Mouse (Mus musculus) neural tube, embryonic 12.5 days (tissue): ENCODE results near the gene Pitpnm2. TPM values are rescaled to one million over a fixed set of nuclear protein-coding genes. Genes with fewer than 3 reads are reported as not detected.

ENCODE experiments used
- ATAC-seq: fragments of 200-750 bp; cut with Nextera tagmentation; 2 replicates; pipeline ENCODE4 v1.8.0; 2017; ENCODE audit warnings: low read depth, mild to moderate bottlenecking, moderate TSS enrichment, moderate library complexity; ENCODE audit not compliant: low FRiP score
- H3K27ac ChIP-seq: fragments of 300-500 bp; sonication (generic); 2 replicates; pipeline ENCODE4 v1.5.1; 2016
- H3K27me3 ChIP-seq: fragments of 300-500 bp; sonication (generic); replicated peaks from 2 replicates; pipeline ENCODE4 v1.6.1; 2016; ENCODE audit warnings: mild to moderate bottlenecking
- H3K36me3 ChIP-seq: fragments of 300-500 bp; sonication (generic); 2 replicates; pipeline ENCODE4 v1.6.1; 2016; ENCODE audit warnings: mild to moderate bottlenecking
- H3K4me1 ChIP-seq: fragments of 300-500 bp; sonication (generic); 2 replicates; pipeline ENCODE4 v1.6.1; 2016
- H3K4me2 ChIP-seq: fragments of 300-500 bp; sonication (generic); replicated peaks from 2 replicates; pipeline ENCODE4 v1.6.1; 2016; ENCODE audit warnings: mild to moderate bottlenecking
- H3K4me3 ChIP-seq: fragments of 300-500 bp; sonication (generic); 2 replicates; pipeline ENCODE4 v1.5.1; 2016
- H3K9ac ChIP-seq: fragments of 300-500 bp; sonication (generic); 2 replicates; pipeline ENCODE4 v1.6.1; 2016; ENCODE audit warnings: mild to moderate bottlenecking
- H3K9me3 ChIP-seq: fragments of 300-500 bp; sonication (generic); 2 replicates; pipeline ENCODE4 v1.6.1; 2016; ENCODE audit warnings: mild to moderate bottlenecking
- WGBS: fragments of 180-500 bp; shearing (Covaris S2); methylation state at CpG from one replicate; pipeline ENCODE4 v1.1.7; 2016; 5-methylcytosine and 5-hydroxymethylcytosine counted together
- polyA plus RNA-seq: library from polyadenylated mRNA; unstranded; fragments of >200 nt; fragmentation: Nextera tagmentation; extraction: Ambion mirVana; gene quantifications from 2 replicates; pipeline ENCODE4 v1.2.1, GENCODE M21; 2016

The Pitpnm2 gene
- polyA plus RNA-seq, 1 experiment from 2014 or later = 7.4 TPM

DNA sequence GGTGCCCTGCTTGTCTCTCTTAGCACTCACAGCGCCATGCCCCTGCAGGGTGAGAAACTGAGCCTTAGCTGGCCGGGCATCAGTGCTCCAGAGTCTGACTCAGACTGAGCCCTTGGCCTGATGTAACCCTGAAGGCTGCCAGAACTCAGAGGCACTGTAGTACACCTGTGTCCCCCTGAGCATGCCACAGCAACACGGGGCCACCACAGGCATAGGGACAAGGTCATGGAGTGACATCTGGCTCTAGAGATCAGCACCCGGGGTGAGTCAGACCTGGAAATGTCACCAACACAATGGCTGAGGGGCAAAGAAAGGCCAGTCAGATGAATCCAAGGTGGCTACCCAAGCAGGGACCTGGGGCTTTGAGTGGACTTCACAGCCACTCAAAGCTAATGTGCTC lies 162.7 kb downstream of the Pitpnm2 start:
- no peak overlapping the region for H3K27ac ChIP-seq
- no peak overlapping the region for H3K4me3 ChIP-seq
- no peak for ATAC-seq
- H3K36me3 ChIP-seq = no peaks in the 10 kb centered on the region
- WGBS = 86% methylated on average over 4 of the region's 4 CpGs
- H3K27me3 ChIP-seq = no peaks in the 10 kb centered on the region
- no peaks in the 10 kb centered on the region for H3K4me1 ChIP-seq
- H3K9me3 ChIP-seq = no peaks in the 10 kb centered on the region
- no peak overlapping the region for H3K9ac ChIP-seq
- no peak overlapping the region for H3K4me2 ChIP-seq

DNA sequence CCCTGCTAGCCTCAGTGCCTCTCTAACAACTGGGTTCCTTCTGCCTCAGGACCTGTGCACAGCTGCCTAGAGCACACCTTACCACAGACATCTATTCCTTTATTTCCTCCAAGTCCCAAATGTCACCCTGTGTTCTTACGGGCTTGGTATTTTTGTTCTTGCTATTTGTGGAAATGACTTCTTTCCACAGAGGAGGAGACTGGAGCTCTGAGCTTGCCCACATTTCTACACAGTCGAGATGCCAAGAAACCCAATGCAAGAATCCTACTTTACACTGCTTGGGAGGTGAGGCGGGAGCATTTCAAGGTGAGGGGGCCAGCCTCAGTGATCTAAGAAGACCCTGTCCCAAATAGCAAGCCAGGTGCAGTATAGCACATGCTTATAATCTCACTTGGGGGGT lies 164.0 kb downstream of the Pitpnm2 start:
- no peak overlapping the region for H3K9ac ChIP-seq
- ATAC-seq = no peak
- H3K27me3 ChIP-seq = no peaks in the 10 kb centered on the region
- H3K27ac ChIP-seq = no peak overlapping the region
- no peaks in the 10 kb centered on the region for H3K9me3 ChIP-seq
- no peaks in the 10 kb centered on the region for H3K4me1 ChIP-seq
- no peaks in the 10 kb centered on the region for H3K36me3 ChIP-seq
- 76% methylated on average over 3 of the region's 3 CpGs for WGBS
- no peak overlapping the region for H3K4me2 ChIP-seq
- H3K4me3 ChIP-seq = no peak overlapping the region

- Histone ChIP-seq H3K4me2 (no peak overlapping the region), H3K4me1 (0 out of 2 replicates have a peak, but pooled peaks cover under 1% of the 10 kb centered on the region), H3K27ac (no peak overlapping the region), H3K36me3 (no peaks in the 10 kb centered on the region), H3K9me3 (no peaks in the 10 kb centered on the region), H3K4me3 (no peak overlapping the region), H3K9ac (no peak overlapping the region), H3K27me3 (no peaks in the 10 kb centered on the region)
- ATAC-seq = 0 out of 2 replicates have a peak, but pooled peaks have one; percentile 33
- 41% methylated on average over 11 of the region's 11 CpGs for WGBS
These were observed 164.9 kb downstream of the Pitpnm2 start for GRCm38 (mm10) chr5:124084588-124085173.

DNA sequence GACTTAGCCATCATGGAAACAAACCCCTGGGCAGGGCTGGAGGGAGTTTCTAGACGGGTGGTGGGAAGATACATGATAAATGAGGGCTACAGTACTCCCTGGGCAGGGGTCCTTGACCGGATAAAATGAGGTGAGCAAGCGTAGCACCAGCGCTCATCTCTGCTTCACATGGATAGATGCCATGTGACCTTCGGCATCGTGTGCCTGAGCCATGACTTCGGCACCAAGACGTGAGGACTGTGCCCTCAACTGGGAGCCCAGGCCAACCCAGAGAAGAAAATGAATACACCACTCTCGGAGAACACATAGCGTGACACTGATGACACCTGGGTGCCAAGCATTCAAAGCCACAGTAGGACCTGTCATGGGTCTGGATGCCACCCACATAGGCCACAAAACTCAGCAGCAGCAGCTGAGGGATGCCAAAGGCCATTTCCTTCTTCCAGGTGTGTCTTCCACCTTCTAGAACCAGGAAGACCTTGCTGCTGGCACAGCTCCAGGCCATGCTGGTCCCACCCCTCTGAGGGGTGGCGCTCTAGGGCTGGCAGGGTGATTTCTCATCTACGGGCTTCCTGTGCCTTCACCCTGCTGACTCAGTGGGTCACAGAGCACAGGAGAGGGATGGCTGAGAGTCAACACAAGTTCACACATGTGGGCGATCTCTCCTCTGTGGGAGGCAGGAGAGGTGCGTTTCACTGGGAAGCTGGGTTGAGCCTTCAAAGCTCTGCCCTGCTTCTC lies 165.5 kb downstream of the Pitpnm2 start:
- no peak overlapping the region for H3K4me2 ChIP-seq
- no peaks in the 10 kb centered on the region for H3K9me3 ChIP-seq
- ATAC-seq = 0 out of 2 replicates have a peak, but pooled peaks have one; percentile 25
- no peaks in the 10 kb centered on the region for H3K36me3 ChIP-seq
- H3K27me3 ChIP-seq = no peaks in the 10 kb centered on the region
- H3K27ac ChIP-seq = no peak overlapping the region
- H3K4me3 ChIP-seq = no peak overlapping the region
- H3K9ac ChIP-seq = no peak overlapping the region
- peaks cover 7% of the 10 kb centered on the region; the same call in 1 of the 2 replicates for H3K4me1 ChIP-seq
- 87% methylated on average over 14 of the region's 14 CpGs for WGBS

GRCm38 (mm10) chr5:124082941-124083688 lies 166.4 kb downstream of the Pitpnm2 start:
- Histone ChIP-seq H3K4me1 (peaks cover 15% of the 10 kb centered on the region; the same call in 1 of the 2 replicates), H3K27ac (no peak overlapping the region), H3K36me3 (no peaks in the 10 kb centered on the region), H3K9me3 (no peaks in the 10 kb centered on the region), H3K4me3 (no peak overlapping the region), H3K4me2 (no peak overlapping the region), H3K9ac (no peak overlapping the region), H3K27me3 (no peaks in the 10 kb centered on the region)
- 89% methylated on average over 17 of the region's 17 CpGs for WGBS
- ATAC-seq = no peak

DNA sequence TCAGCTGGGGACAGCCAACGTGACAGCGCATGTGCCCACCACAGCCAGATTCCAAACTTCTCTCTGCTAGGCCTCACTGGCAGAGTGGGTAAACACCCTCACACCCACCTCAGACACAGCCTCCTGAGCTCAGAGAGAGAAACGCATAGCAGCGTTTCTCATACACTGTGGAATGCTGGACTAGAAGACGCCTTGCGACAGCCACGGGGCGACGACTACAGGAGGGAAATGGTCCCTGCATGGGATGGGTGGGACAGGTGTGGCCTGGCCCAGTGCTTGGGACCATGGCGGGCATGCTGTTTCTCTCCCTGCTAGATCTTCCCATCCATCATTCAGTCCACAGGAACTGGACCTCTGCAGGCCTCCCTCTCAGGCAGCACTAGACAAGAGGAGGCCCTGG lies 167.1 kb downstream of the Pitpnm2 start:
- peaks cover 20% of the 10 kb centered on the region for H3K4me1 ChIP-seq
- H3K9me3 ChIP-seq = no peaks in the 10 kb centered on the region
- H3K27me3 ChIP-seq = no peaks in the 10 kb centered on the region
- H3K4me2 ChIP-seq = no peak overlapping the region
- H3K36me3 ChIP-seq = no peaks in the 10 kb centered on the region
- no peak overlapping the region for H3K27ac ChIP-seq
- H3K4me3 ChIP-seq = no peak overlapping the region
- ATAC-seq = no peak
- no peak overlapping the region for H3K9ac ChIP-seq
- 84% methylated on average over 10 of the region's 10 CpGs for WGBS

- WGBS = 93% methylated on average over 17 of the region's 17 CpGs
- H3K4me1 ChIP-seq = peaks cover 20% of the 10 kb centered on the region
These were observed 169.7 kb downstream of the Pitpnm2 start for GRCm38 (mm10) chr5:124079880-124080279.

GRCm38 (mm10) chr5:124078794-124079416 lies 170.7 kb downstream of the Pitpnm2 start:
- Histone ChIP-seq H3K27ac (no peak overlapping the region), H3K27me3 (no peaks in the 10 kb centered on the region), H3K4me2 (no peak overlapping the region), H3K36me3 (no peaks in the 10 kb centered on the region), H3K9ac (no peak overlapping the region), H3K9me3 (no peaks in the 10 kb centered on the region), H3K4me1 (peaks cover 20% of the 10 kb centered on the region), H3K4me3 (no peak overlapping the region)
- WGBS = 63% methylated on average over 9 of the region's 9 CpGs
- ATAC-seq = peak; percentile 79

More at GRCm38 (mm10) chr5:124079880-124080279, 169.7 kb downstream of the Pitpnm2 start:
- Histone ChIP-seq H3K9me3 (no peaks in the 10 kb centered on the region), H3K27ac (no peak overlapping the region), H3K4me3 (no peak overlapping the region), H3K36me3 (no peaks in the 10 kb centered on the region), H3K27me3 (no peaks in the 10 kb centered on the region), H3K9ac (no peak overlapping the region), H3K4me2 (no peak overlapping the region)
- ATAC-seq = no peak

GRCm38 (mm10) chr5:124077856-124078460 lies 171.6 kb downstream of the Pitpnm2 start:
- 68% methylated on average over 6 of the region's 6 CpGs for WGBS
- H3K9ac ChIP-seq = no peak overlapping the region
- H3K27ac ChIP-seq = no peak overlapping the region
- peaks cover 20% of the 10 kb centered on the region for H3K4me1 ChIP-seq
- no peak overlapping the region for H3K4me3 ChIP-seq
- no peaks in the 10 kb centered on the region for H3K9me3 ChIP-seq
- H3K27me3 ChIP-seq = no peaks in the 10 kb centered on the region
- H3K4me2 ChIP-seq = no peak overlapping the region
- H3K36me3 ChIP-seq = no peaks in the 10 kb centered on the region
- ATAC-seq = no peak

GRCm38 (mm10) chr5:124077241-124077640 lies 172.3 kb downstream of the Pitpnm2 start:
- no peak overlapping the region for H3K4me3 ChIP-seq
- H3K27ac ChIP-seq = no peak overlapping the region
- no peaks in the 10 kb centered on the region for H3K9me3 ChIP-seq
- no peak overlapping the region for H3K4me2 ChIP-seq
- no peak for ATAC-seq
- no peak overlapping the region for H3K9ac ChIP-seq
- H3K36me3 ChIP-seq = no peaks in the 10 kb centered on the region
- peaks cover 20% of the 10 kb centered on the region for H3K4me1 ChIP-seq
- H3K27me3 ChIP-seq = no peaks in the 10 kb centered on the region
- 87% methylated on average over 13 of the region's 13 CpGs for WGBS

DNA sequence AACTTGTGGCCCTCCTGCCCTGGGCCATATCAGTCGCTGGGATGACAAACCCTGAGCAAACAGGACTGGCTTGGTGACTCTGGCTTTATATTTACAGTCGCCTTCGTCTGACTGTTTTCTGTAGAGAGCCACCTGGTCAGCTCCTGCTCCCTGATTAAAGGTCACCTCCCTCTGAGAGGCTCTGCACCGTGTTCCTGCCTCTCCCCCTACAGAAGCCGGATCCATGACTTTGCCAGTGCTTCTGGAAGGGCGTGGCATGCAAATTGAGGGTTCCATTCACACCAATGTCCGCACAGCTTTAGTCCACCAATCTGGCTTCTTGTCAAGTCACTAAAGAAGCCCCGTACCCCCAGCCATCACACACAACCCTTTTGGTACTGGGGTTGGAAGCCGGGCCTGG lies 173.0 kb downstream of the Pitpnm2 start:
- 57% methylated on average over 9 of the region's 9 CpGs for WGBS
- Histone ChIP-seq H3K27me3 (no peaks in the 10 kb centered on the region), H3K9me3 (no peaks in the 10 kb centered on the region), H3K4me3 (no peak overlapping the region), H3K36me3 (no peaks in the 10 kb centered on the region), H3K9ac (no peak overlapping the region), H3K27ac (no peak overlapping the region), H3K4me2 (no peak overlapping the region), H3K4me1 (peaks cover 23% of the 10 kb centered on the region)
- no peak for ATAC-seq

- whole genome bisulfite sequencing = 76% methylated on average over 9 of the region's 9 CpGs
- no peak overlapping the region for H3K4me3 ChIP-seq
- H3K27ac ChIP-seq = no peak overlapping the region
These were observed 173.8 kb downstream of the Pitpnm2 start for GRCm38 (mm10) chr5:124075716-124076115.

More at GRCm38 (mm10) chr5:124075716-124076115, 173.8 kb downstream of the Pitpnm2 start:
- no peak for ATAC-seq
- no peaks in the 10 kb centered on the region for H3K9me3 ChIP-seq
- H3K4me1 ChIP-seq = peaks cover 23% of the 10 kb centered on the region
- no peaks in the 10 kb centered on the region for H3K36me3 ChIP-seq
- H3K4me2 ChIP-seq = no peak overlapping the region
- H3K9ac ChIP-seq = no peak overlapping the region
- H3K27me3 ChIP-seq = no peaks in the 10 kb centered on the region
